8 mouse cellular contexts compared by ENCODE assay signal in the genomic region with DNA sequence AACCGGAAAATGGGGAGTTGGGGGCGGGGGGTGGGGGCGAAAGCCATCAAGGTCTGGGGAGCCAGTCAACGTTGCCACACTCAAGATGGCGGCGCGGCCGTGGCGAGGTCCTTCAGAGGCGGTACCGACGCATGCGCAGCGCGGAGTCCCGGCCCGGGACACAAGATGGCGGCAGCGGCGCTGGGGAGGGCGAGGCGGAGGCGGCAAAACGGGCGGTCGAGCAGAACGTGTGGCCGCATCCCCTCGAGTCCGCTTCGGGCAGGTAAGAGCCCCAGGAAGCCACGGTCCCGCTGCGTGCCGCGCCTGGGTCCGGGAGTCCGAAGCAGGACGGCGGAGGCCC. TPM values are rescaled to one million over a fixed set of nuclear protein-coding genes. Genes with fewer than 3 reads are reported as not detected.
DNase-seq lines count a peak whose midpoint lies in the region; ATAC-seq and TF ChIP-seq lines count a peak whose summit lies in the region.

A gene (plus strand): TSS at position 77 of the 340 bp plus-strand sequence.

- no peaks in the 10 kb centered on the region for H3K9me3 ChIP-seq in erythroblast, embryonic 14.5 days (ENCODE audit: control insufficient read depth, low read length)
- H3K9me3 ChIP-seq in heart, embryonic 12.5 days (replicated peaks), result no peaks in the 10 kb centered on the region
- H3K9me3 ChIP-seq in kidney, postnatal 0 days (replicated peaks; ENCODE audit: low read length), result no peaks in the 10 kb centered on the region

- peak; percentile 80; the same call in 1 of the 2 replicates for TF ChIP-seq POLR2A in liver, adult 2 months (IDR thresholded peaks at IDR 0.05; ENCODE audit: extremely low read depth, insufficient read depth, low read length)

- peaks cover 35% of the 10 kb centered on the region for H3K36me3 ChIP-seq in erythroblast, embryonic 14.5 days (ENCODE audit: control insufficient read depth)
- peaks cover 22% of the 10 kb centered on the region for H3K36me3 ChIP-seq in heart, embryonic 12.5 days
- H3K36me3 ChIP-seq in kidney, postnatal 0 days (ENCODE audit: insufficient read depth, low read length), result 0 out of 2 replicates have a peak, but pooled peaks cover 5% of the 10 kb centered on the region
- no peaks in the 10 kb centered on the region for H3K36me3 ChIP-seq in liver, adult 2 months (ENCODE audit: control insufficient read depth, insufficient read depth, low read length)

- H3K4me2 ChIP-seq in heart, embryonic 12.5 days, result peak within 1 kb of the TSS; percentile 95
- peak within 1 kb of the TSS; percentile 93 for H3K4me2 ChIP-seq in kidney, postnatal 0 days (ENCODE audit: low read length)

- peak within 1 kb of the TSS; percentile 100 for H3K27ac ChIP-seq in heart, embryonic 12.5 days (ENCODE audit: poor library complexity, severe bottlenecking)
- H3K27ac ChIP-seq in kidney, postnatal 0 days, result peak within 1 kb of the TSS; percentile 100
- peak within 1 kb of the TSS; percentile 98 for H3K27ac ChIP-seq in liver, adult 2 months (replicated peaks; ENCODE audit: insufficient read depth, low read depth, low read length)

- WGBS in heart, embryonic 12.5 days, result under 1% methylated on average over 40 of the region's 40 CpGs
- under 1% methylated on average over 21 of the region's 40 CpGs for WGBS in kidney, postnatal 0 days
- under 1% methylated on average over 40 of the region's 40 CpGs for WGBS in liver, adult 2 months

- H3K4me1 ChIP-seq in erythroblast, embryonic 14.5 days (ENCODE audit: control insufficient read depth), result peaks cover 29% of the 10 kb centered on the region
- peaks cover 30% of the 10 kb centered on the region for H3K4me1 ChIP-seq in heart, embryonic 12.5 days (replicated peaks)
- H3K4me1 ChIP-seq in kidney, postnatal 0 days (replicated peaks; ENCODE audit: insufficient read depth, low read length), result peaks cover 13% of the 10 kb centered on the region
- peaks cover 10% of the 10 kb centered on the region for H3K4me1 ChIP-seq in liver, adult 2 months (ENCODE audit: control insufficient read depth, insufficient read depth, low read length)

- TF ChIP-seq CTCF in kidney, postnatal 0 days (IDR thresholded peaks at IDR 0.05; ENCODE audit: low read depth), result no peak
- no peak for TF ChIP-seq CTCF in liver, adult 2 months (IDR thresholded peaks at IDR 0.05; ENCODE audit: low read depth, low read length)

- peak within 1 kb of the TSS; percentile 99 for H3K9ac ChIP-seq in heart, embryonic 12.5 days
- peak within 1 kb of the TSS; percentile 100 for H3K9ac ChIP-seq in kidney, postnatal 0 days (ENCODE audit: low read depth, low read length)
- H3K9ac ChIP-seq in liver, adult 2 months (ENCODE audit: low read depth, low read length), result peak within 1 kb of the TSS; percentile 99

- peak; percentile 91 for ATAC-seq in heart, embryonic 12.5 days (ENCODE audit: insufficient number of reproducible peaks, low FRiP score)
- ATAC-seq in kidney, postnatal 0 days (replicated peaks; ENCODE audit: low FRiP score, low read depth), result peak; percentile 77
- ATAC-seq in monocyte, adult 5-6 weeks (replicated peaks; ENCODE audit: insufficient number of reproducible peaks, low FRiP score, low TSS enrichment, poor library complexity, severe bottlenecking), result peak; percentile 41

- peaks cover 4% of the 10 kb centered on the region; the same call in 1 of the 2 replicates for H3K79me2 ChIP-seq in liver, adult 2 months (ENCODE audit: control insufficient read depth, insufficient read depth, low read length)

- DNase-seq in CD4-positive helper T cell, adult 2 months (ENCODE audit: low read depth, low spot score), result peak; percentile 93
- DNase-seq in brain, embryonic 18.5 days (ENCODE audit: low read depth, low spot score), result peak; percentile 76
- peak; percentile 76 for DNase-seq in kidney, postnatal 0 days (ENCODE audit: low spot score)
- DNase-seq in liver, adult 2 months (ENCODE audit: extremely low read depth, low read depth, low spot score), result peak; percentile 48
- DNase-seq in spleen, postnatal 4 days (ENCODE audit: low spot score in 2 of 2), result peak; percentile 96 to 99

- peak within 1 kb of the TSS; percentile 91 for H3K4me3 ChIP-seq in erythroblast, embryonic 14.5 days (replicated peaks)
- peak within 1 kb of the TSS; percentile 88 for H3K4me3 ChIP-seq in heart, embryonic 12.5 days
- H3K4me3 ChIP-seq in kidney, postnatal 0 days (replicated peaks; ENCODE audit: low read depth, low read length), result peak within 1 kb of the TSS; percentile 91
- peak within 1 kb of the TSS; percentile 94 for H3K4me3 ChIP-seq in liver, adult 2 months (ENCODE audit: insufficient read depth, low read depth, low read length)

- no peaks in the 10 kb centered on the region for H3K27me3 ChIP-seq in erythroblast, embryonic 14.5 days (ENCODE audit: control insufficient read depth)
- H3K27me3 ChIP-seq in heart, embryonic 12.5 days (replicated peaks), result no peaks in the 10 kb centered on the region
- H3K27me3 ChIP-seq in kidney, postnatal 0 days (ENCODE audit: insufficient read depth, low read length), result no peaks in the 10 kb centered on the region
- H3K27me3 ChIP-seq in liver, adult 2 months (ENCODE audit: control insufficient read depth, insufficient read depth, low read length), result no peaks in the 10 kb centered on the region

RNA-seq across cellular contexts. Expression of the gene that starts here (rescaled TPM):
- 24.3 and 28.7 TPM in 2 replicates for polyA plus RNA-seq in erythroblast, embryonic 14.5 days (2012)
- 52.1 and 53.1 TPM in 2 replicates for polyA plus RNA-seq in heart, embryonic 12.5 days (2016; fragmentation: Nextera tagmentation; extraction: Ambion mirVana)
- 70.0 and 76.5 TPM in 2 replicates for polyA plus RNA-seq in kidney, postnatal 0 days (2015; fragmentation: Nextera tagmentation; extraction: Ambion mirVana)
- total RNA-seq in liver, adult 2 months (2014; rRNA removed), result 9.1 and 12.9 TPM in 2 replicates
- 20.2 and 21.3 TPM in 2 replicates for polyA plus RNA-seq in liver, adult 2 months (2012; rRNA removed)
- 60.0 to 62.1 TPM (median 60.1 TPM) in 3 replicates for total RNA-seq in monocyte, adult 5-6 weeks (2017)

Comparison
In these comparisons a context has a peak if more than half of its experiments do, and no peak if none do; other contexts are left out.
1. Peak in every context shown above with its lines: DNase-seq, ATAC-seq, H3K4me3 ChIP-seq and H3K27ac ChIP-seq.
2. ATAC-seq: peak in every context shown above with its lines; median percentile 91 in heart, embryonic 12.5 days; 77 in kidney, postnatal 0 days; 41 in monocyte, adult 5-6 weeks.